Mouse (Mus musculus) mammary gland, adult 2 months (tissue): ENCODE measurements around the gene Trap1. TPM values are rescaled to one million over a fixed set of nuclear protein-coding genes. Genes with fewer than 3 reads are reported as not detected.

Experiments
- polyA plus RNA-seq: library from polyadenylated mRNA; depleted of rRNA; stranded (reverse); fragments of >200 nt; gene quantifications from 2 replicates; pipeline ENCODE4 v1.2.3, GENCODE M21; 2012; ENCODE audit warnings: low replicate concordance; rRNA removed

Trap1 gene
- polyA plus RNA-seq, result 96.3 and 125 TPM in 2 replicates

DNA sequence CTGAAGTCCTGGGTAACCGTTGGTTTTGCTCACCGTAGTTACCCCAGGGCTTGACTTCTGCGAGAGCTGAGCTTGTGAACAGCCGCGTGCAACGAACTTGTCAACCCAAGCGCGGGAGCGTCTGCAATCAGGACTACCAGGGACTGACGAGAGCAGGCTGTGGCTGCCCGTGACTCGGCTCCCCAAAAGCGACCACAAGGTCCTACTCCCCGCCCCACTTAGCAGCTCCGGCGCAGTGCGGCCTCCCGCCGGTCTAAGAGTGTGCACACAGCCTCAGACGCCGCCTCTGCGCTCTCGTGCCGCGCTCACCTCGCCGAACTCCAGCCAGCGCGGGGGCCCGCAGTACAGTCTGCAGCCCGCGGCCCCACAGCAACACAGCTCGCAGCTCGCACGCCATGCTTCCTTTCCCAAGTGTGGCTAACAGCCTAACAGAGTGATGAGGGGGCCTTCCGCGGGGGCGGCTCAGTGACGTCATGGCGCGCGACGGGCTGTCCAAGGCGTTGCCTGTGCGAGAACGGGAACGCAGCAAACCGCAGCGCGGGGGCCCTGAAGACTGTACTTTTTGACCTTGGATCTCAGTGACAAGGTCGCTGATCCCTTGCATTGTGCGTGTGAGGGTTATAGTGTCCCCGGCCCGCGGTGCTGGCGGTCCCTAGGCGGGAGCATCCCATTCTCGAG, at the start of gene Trap1:
Gene Trap1, minus strand, starts transcription at position 444 of the 678 bp plus-strand sequence.

GRCm38 (mm10) chr16:4036807-4037206, 40.8 kb downstream of the Trap1 start, which contains the start of gene Dnase1:
Gene Dnase1, plus strand, starts transcription at chr16:4036942.

DNA sequence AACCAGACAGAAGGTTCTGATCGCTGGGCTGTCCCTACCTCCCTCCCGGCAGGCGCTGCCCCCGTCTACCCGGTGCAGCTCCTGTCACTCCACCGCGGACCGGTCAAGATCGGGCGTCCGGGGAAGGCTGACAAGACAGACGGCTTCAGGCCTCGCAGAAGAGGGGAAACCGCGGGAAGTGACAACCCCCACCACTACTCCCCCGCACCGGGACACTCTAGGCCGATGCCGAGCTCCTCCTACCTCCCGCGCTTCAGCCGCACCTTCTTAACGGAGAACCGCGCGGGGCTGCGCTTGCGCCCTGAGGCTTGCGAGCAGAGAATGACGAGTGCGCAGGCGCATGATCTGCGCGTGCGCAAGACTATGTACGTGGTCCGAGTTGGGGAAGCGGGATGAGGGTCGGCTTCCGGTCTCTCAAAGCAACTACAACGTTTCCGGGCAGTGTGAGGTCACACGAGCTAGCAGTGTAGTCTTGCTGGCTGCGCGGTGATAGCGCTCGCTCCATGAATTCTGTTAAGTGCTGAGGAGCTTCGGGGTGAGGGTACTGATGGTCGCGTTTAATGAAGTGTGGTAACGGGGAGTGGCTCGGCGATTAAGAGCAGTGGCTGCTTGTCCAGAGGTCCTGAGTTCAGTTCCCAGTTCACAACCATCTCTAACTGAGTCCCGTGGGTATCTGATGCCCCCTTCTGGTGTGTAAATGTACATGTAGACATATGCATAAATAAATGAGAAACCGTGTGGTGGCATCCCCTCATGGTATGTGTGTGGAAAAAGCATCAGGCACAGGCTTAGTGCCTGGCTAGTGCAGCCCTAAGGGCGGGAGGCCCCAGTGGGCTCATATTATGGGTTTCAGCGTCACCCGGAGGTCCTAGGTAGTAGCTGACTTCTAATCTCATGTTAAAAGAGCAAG, 73.9 kb downstream of the Trap1 start, which contains the start of gene Slx4:
Gene Slx4, minus strand, starts transcription at position 282 of the 910 bp plus-strand sequence.

Other genes with a start within 250 kb of the Trap1 start
- gene Olfr15, start 246.9 kb downstream of the Trap1 start, polyA plus RNA-seq, result not detected in 2 replicates
- 1.0 and 2.4 TPM in 2 replicates for gene Zfp174, start 230.6 kb downstream of the Trap1 start, polyA plus RNA-seq
- gene Naa60, start 205.5 kb downstream of the Trap1 start, polyA plus RNA-seq, result 80.8 and 96.2 TPM in 2 replicates
- gene Zfp597, start 193.3 kb downstream of the Trap1 start, polyA plus RNA-seq, result 2.9 and 3.6 TPM in 2 replicates
- 0.24 TPM in 1 of 2 replicates, not detected in the other for gene Gm20695, start 193.2 kb downstream of the Trap1 start, polyA plus RNA-seq
- gene 1700037C18Rik, start 169.1 kb downstream of the Trap1 start, polyA plus RNA-seq, result 4.1 and 12.7 TPM in 2 replicates
- 5.3 and 7.0 TPM in 2 replicates for gene Cluap1, start 169.0 kb downstream of the Trap1 start, polyA plus RNA-seq
- gene Nlrc3, start 101.2 kb downstream of the Trap1 start, polyA plus RNA-seq, result 32.0 and 48.2 TPM in 2 replicates
- 21.4 and 22.2 TPM in 2 replicates for gene Slx4, start 74.1 kb downstream of the Trap1 start, polyA plus RNA-seq
- 0.17 TPM in 1 of 2 replicates, not detected in the other for gene Dnase1, start 40.9 kb downstream of the Trap1 start, polyA plus RNA-seq
- gene Crebbp, start 136.2 kb upstream of the Trap1 start, polyA plus RNA-seq, result 12.6 and 28.7 TPM in 2 replicates